Mouse (Mus musculus) neural tube, embryonic 12.5 days (tissue): ENCODE data around the gene Acot10. TPM values are rescaled to one million over a fixed set of nuclear protein-coding genes. Genes with fewer than 3 reads are reported as not detected.

Experiments used
- polyA plus RNA-seq: library from polyadenylated mRNA; unstranded; fragments of >200 nt; fragmentation: Nextera tagmentation; extraction: Ambion mirVana; gene quantifications from 2 replicates; pipeline ENCODE4 v1.2.1, GENCODE M21; 2016

Acot10 gene
- polyA plus RNA-seq, 1 experiment from 2014 or later, result 0.13 TPM

Other genes starting within 250 kb of the Acot10 start
- 2.1 and 2.5 TPM in 2 replicates for gene Cdh12, start 217.5 kb downstream of the Acot10 start, polyA plus RNA-seq